8 mouse cellular contexts compared by ENCODE assay signal in genomic region chr1:181860659-181861058, GRCm38 (mm10). TPM values are rescaled to one million over a fixed set of nuclear protein-coding genes. Genes with fewer than 3 reads are reported as not detected.
DNase-seq lines count a peak whose midpoint lies in the region; ATAC-seq and TF ChIP-seq lines count a peak whose summit lies in the region.

No protein-coding gene starts in this region.

- no peaks in the 10 kb centered on the region for H3K36me3 ChIP-seq in embryonic facial prominence, embryonic 10.5 days (replicated peaks)
- H3K36me3 ChIP-seq in liver, embryonic 14.5 days (replicated peaks; ENCODE audit: control insufficient read depth, insufficient read depth, low read depth): no peaks in the 10 kb centered on the region

- TF ChIP-seq CTCF in liver, embryonic 14.5 days (IDR thresholded peaks at IDR 0.05; ENCODE audit: low read depth): no peak

- H3K9me3 ChIP-seq in embryonic facial prominence, embryonic 10.5 days: no peaks in the 10 kb centered on the region
- H3K9me3 ChIP-seq in liver, embryonic 14.5 days (ENCODE audit: control insufficient read depth, low read length): no peaks in the 10 kb centered on the region

- peak overlapping the region; percentile 66 for H3K27ac ChIP-seq in embryonic facial prominence, embryonic 10.5 days (replicated peaks)
- no peak overlapping the region for H3K27ac ChIP-seq in liver, embryonic 14.5 days

- ATAC-seq in liver, embryonic 14.5 days (ENCODE audit: insufficient read depth): peak; percentile 66

- peak; percentile 88 for DNase-seq in urinary bladder, postnatal 14 days (ENCODE audit: low spot score)
- no peak for DNase-seq in urinary bladder, postnatal 10 days (ENCODE audit: low spot score)
- peak; percentile 72 for DNase-seq in embryonic facial prominence, embryonic 10.5 days (ENCODE audit: low spot score)
- peak; percentile 77 for DNase-seq in heart, postnatal 4 days
- peak; percentile 52 to 61 (median 56) for DNase-seq in liver, embryonic 14.5 days (ENCODE audit: low read depth in 3 of 3, low spot score in 3 of 3)
- DNase-seq in spleen, adult 18-20 months: peak; percentile 82 to 87
- DNase-seq in cerebellum, postnatal 14 days: no peak
- no peak for DNase-seq in frontal cortex, adult 2 months (ENCODE audit: extremely low spot score in 1 of 2, low spot score in 1 of 2)

- no peak overlapping the region for H3K4me3 ChIP-seq in embryonic facial prominence, embryonic 10.5 days
- H3K4me3 ChIP-seq in liver, embryonic 14.5 days (ENCODE audit: insufficient read depth in 1 of 2, low read depth in 2 of 2, low read length in 2 of 2): no peak overlapping the region

- WGBS in embryonic facial prominence, embryonic 10.5 days: 26% methylated on average over 5 of the region's 5 CpGs
- 1% methylated on average over 5 of the region's 5 CpGs for WGBS in liver, embryonic 14.5 days (ENCODE audit: insufficient replicate concordance)

- H3K9ac ChIP-seq in liver, embryonic 14.5 days (replicated peaks): no peak overlapping the region

- H3K4me1 ChIP-seq in embryonic facial prominence, embryonic 10.5 days: peaks cover 22% of the 10 kb centered on the region
- H3K4me1 ChIP-seq in liver, embryonic 14.5 days (replicated peaks; ENCODE audit: control insufficient read depth in 2 of 2, insufficient read depth in 2 of 2, low read length in 1 of 2): peaks cover 10 to 21% of the 10 kb centered on the region in 2 experiments; a peak in 3 of 4 replicates

- H3K4me2 ChIP-seq in liver, embryonic 14.5 days (ENCODE audit: low read depth): no peak overlapping the region

- TF ChIP-seq EP300 in liver, embryonic 14.5 days (IDR thresholded peaks at IDR 0.05; ENCODE audit: low read depth): peak; percentile 45; the same call in 1 of the 2 replicates

- H3K27me3 ChIP-seq in embryonic facial prominence, embryonic 10.5 days (replicated peaks; ENCODE audit: low read depth, poor library complexity, severe bottlenecking): no peaks in the 10 kb centered on the region
- H3K27me3 ChIP-seq in liver, embryonic 14.5 days (ENCODE audit: control insufficient read depth, insufficient read depth, low read length): no peaks in the 10 kb centered on the region

RNA-seq across cellular contexts. Expression of gene Lbr, which starts 17.8 kb away (rescaled TPM):
- 158 and 172 TPM in 2 replicates for polyA plus RNA-seq in embryonic facial prominence, embryonic 10.5 days (2016; fragmentation: Nextera tagmentation; extraction: Ambion mirVana)
- total RNA-seq in heart, postnatal 4 days (2021): 10 to 100 TPM; 46.0 to 47.7 TPM
- 55.7 and 65.7 TPM in 2 replicates for polyA plus RNA-seq in liver, embryonic 14.5 days (2012; rRNA removed)
- 259 and 284 TPM in 2 replicates for polyA plus RNA-seq in liver, embryonic 14.5 days (2014; fragmentation: Nextera tagmentation; extraction: Ambion mirVana)
- polyA plus RNA-seq in frontal cortex, adult 2 months (2012; rRNA removed): 11.5 and 14.1 TPM in 2 replicates

Comparison
In these comparisons a context has a peak if more than half of its experiments do, and no peak if none do; other contexts are left out.
1. DNase-seq: peak in urinary bladder, postnatal 14 days (single experiment), embryonic facial prominence, embryonic 10.5 days (single experiment), heart, postnatal 4 days (single experiment), liver, embryonic 14.5 days (3 of 3) and spleen, adult 18-20 months (2 of 2); none in urinary bladder, postnatal 10 days (single experiment), cerebellum, postnatal 14 days (0 of 2) and frontal cortex, adult 2 months (0 of 2).